Comparison of ENCODE assay signal across 9 mouse cellular contexts in the genomic region with DNA sequence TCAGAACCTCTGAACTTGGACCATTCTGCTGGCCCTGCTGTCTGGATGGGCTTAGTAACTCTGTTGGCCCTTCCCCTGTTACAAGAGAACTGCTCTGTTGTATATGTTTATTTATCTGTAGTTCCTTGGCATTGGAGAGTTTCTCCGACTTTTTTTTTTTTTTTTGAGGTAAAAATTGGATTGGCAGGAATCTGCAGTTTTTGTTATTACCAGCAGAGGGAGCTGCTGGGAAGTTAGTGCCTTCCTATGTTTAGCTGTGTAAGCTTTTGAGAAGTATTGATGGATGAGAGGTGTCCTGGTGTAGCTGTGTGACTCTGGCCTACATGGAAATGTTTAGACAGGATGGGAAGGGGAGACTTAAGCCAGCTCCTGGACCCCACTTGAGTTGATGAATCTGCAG. TPM values are rescaled to one million over a fixed set of nuclear protein-coding genes. Genes with fewer than 3 reads are reported as not detected.
DNase-seq lines count a peak whose midpoint lies in the region; ATAC-seq and TF ChIP-seq lines count a peak whose summit lies in the region.
"Had no signal": no experiment of that assay in that cellular context is flagged by ENCODE, and none has a peak within 500 bp of the region (broad histone marks: within the 10 kb centered on the region; RNA-seq: fewer than 3 reads in every experiment).

No protein-coding gene starts in this region.

- H3K4me1 ChIP-seq in ES-E14 (ENCODE audit: control insufficient read depth in 2 of 2, insufficient read depth in 2 of 2, low read length in 2 of 2, poor library complexity in 1 of 2) = 0 out of 4 replicates have a peak, but pooled peaks cover 0 to 3% of the 10 kb centered on the region in 2 experiments
- H3K4me1 ChIP-seq in embryonic facial prominence, embryonic 10.5 days = peaks cover 22% of the 10 kb centered on the region
- no peaks in the 10 kb centered on the region for H3K4me1 ChIP-seq in lung, postnatal 0 days (ENCODE audit: insufficient read depth, low read depth, low read length)
- peaks cover 20% of the 10 kb centered on the region for H3K4me1 ChIP-seq in forebrain, embryonic 13.5 days

- no peak overlapping the region for H3K4me2 ChIP-seq in lung, postnatal 0 days (replicated peaks; ENCODE audit: low read depth, low read length)
- no peak overlapping the region for H3K4me2 ChIP-seq in forebrain, embryonic 13.5 days
- H3K4me2 ChIP-seq: limb, embryonic 12.5 days had no signal

- TF ChIP-seq EP300 in lung, postnatal 0 days (IDR thresholded peaks at IDR 0.05) = no peak

- H3K9me3 ChIP-seq in ES-E14 (ENCODE audit: control insufficient read depth, insufficient read depth, low read depth, low read length) = no peaks in the 10 kb centered on the region
- H3K9me3 ChIP-seq in embryonic facial prominence, embryonic 10.5 days = no peaks in the 10 kb centered on the region
- no peaks in the 10 kb centered on the region for H3K9me3 ChIP-seq in lung, postnatal 0 days (ENCODE audit: low read length)
- H3K9me3 ChIP-seq in forebrain, embryonic 13.5 days (replicated peaks) = no peaks in the 10 kb centered on the region
- H3K9me3 ChIP-seq: limb, embryonic 12.5 days had no signal

- H3K27ac ChIP-seq in left cerebral cortex, adult 2 months = no peak overlapping the region
- H3K27ac ChIP-seq in ES-E14 (ENCODE audit: insufficient read depth, low read depth, low read length, poor library complexity, severe bottlenecking) = no peak overlapping the region
- no peak overlapping the region for H3K27ac ChIP-seq in embryonic facial prominence, embryonic 10.5 days (replicated peaks)
- no peak overlapping the region for H3K27ac ChIP-seq in lung, postnatal 0 days (ENCODE audit: low read length)
- H3K27ac ChIP-seq in forebrain, embryonic 13.5 days = no peak overlapping the region
- H3K27ac ChIP-seq: limb, embryonic 12.5 days had no signal

- H3K4me3 ChIP-seq in left cerebral cortex, adult 2 months = no peak overlapping the region
- H3K4me3 ChIP-seq in ES-E14 (ENCODE audit: insufficient read depth in 1 of 2, low read depth in 1 of 2, low read length in 2 of 2, poor library complexity in 1 of 2, severe bottlenecking in 1 of 2) = no peak overlapping the region
- H3K4me3 ChIP-seq in embryonic facial prominence, embryonic 10.5 days = no peak overlapping the region
- H3K4me3 ChIP-seq in lung, postnatal 0 days (ENCODE audit: low read depth, low read length) = no peak overlapping the region
- no peak overlapping the region for H3K4me3 ChIP-seq in forebrain, embryonic 13.5 days
- H3K4me3 ChIP-seq: limb, embryonic 12.5 days had no signal

- in situ Hi-C loops in ES-E14 (cut with MboI; ENCODE audit: low sequenced_read_pairs in 2 of 2, unreplicated experiment in 2 of 2) = no loop called here

- 28% methylated on average over 1 of the region's 1 CpGs for WGBS in embryonic facial prominence, embryonic 10.5 days
- 0% methylated on average over 1 of the region's 1 CpGs for WGBS in lung, postnatal 0 days
- 16% methylated on average over 1 of the region's 1 CpGs for WGBS in forebrain, embryonic 13.5 days

- no peaks in the 10 kb centered on the region for H3K27me3 ChIP-seq in embryonic facial prominence, embryonic 10.5 days (replicated peaks; ENCODE audit: low read depth, poor library complexity, severe bottlenecking)
- H3K27me3 ChIP-seq in lung, postnatal 0 days (replicated peaks; ENCODE audit: insufficient read depth, low read length) = no peaks in the 10 kb centered on the region
- H3K27me3 ChIP-seq in forebrain, embryonic 13.5 days = no peaks in the 10 kb centered on the region
- H3K27me3 ChIP-seq: limb, embryonic 12.5 days had no signal

- DNase-seq in adrenal gland, postnatal 36 days = peak; percentile 39 to 73
- DNase-seq in adrenal gland, adult 2 months = no peak
- no peak for DNase-seq in left cerebral cortex, adult 2 months (ENCODE audit: extremely low spot score in 1 of 2, low spot score in 2 of 2)
- no peak for DNase-seq in left cerebral cortex, adult 9 months (ENCODE audit: low spot score in 2 of 2)
- no peak for DNase-seq in ES-E14 (ENCODE audit: low read depth, low spot score)
- peak; percentile 39 for DNase-seq in embryonic facial prominence, embryonic 10.5 days (ENCODE audit: low spot score)
- peak; percentile 75 for DNase-seq in lung, postnatal 0 days (ENCODE audit: low spot score)

- H3K9ac ChIP-seq in ES-E14 (ENCODE audit: insufficient read depth, low read depth, low read length, poor library complexity, severe bottlenecking) = no peak overlapping the region
- no peak overlapping the region for H3K9ac ChIP-seq in lung, postnatal 0 days (replicated peaks; ENCODE audit: low read depth)
- no peak overlapping the region for H3K9ac ChIP-seq in forebrain, embryonic 13.5 days
- H3K9ac ChIP-seq: limb, embryonic 12.5 days had no signal

- intact Hi-C loops in left cerebral cortex, adult 2 months (cut with DNase I) = loop anchor here (5.0 kb wide), 1 partner anchor 46 kb away; the partner anchor contains the start of gene Ulk3

- H3K36me3 ChIP-seq in ES-E14 (ENCODE audit: control insufficient read depth, insufficient read depth, low read length, poor library complexity, severe bottlenecking) = peaks cover 24% of the 10 kb centered on the region
- peaks cover 75% of the 10 kb centered on the region for H3K36me3 ChIP-seq in embryonic facial prominence, embryonic 10.5 days (replicated peaks)
- 0 out of 2 replicates have a peak, but pooled peaks cover 8% of the 10 kb centered on the region for H3K36me3 ChIP-seq in lung, postnatal 0 days (ENCODE audit: insufficient read depth, low read length)
- peaks cover 73% of the 10 kb centered on the region for H3K36me3 ChIP-seq in forebrain, embryonic 13.5 days (ENCODE audit: poor library complexity, severe bottlenecking)

- no peak for ATAC-seq in lung, postnatal 0 days
- no peak for ATAC-seq in forebrain, embryonic 13.5 days

- peak; percentile 90 for TF ChIP-seq CTCF in left cerebral cortex, adult 2 months (IDR thresholded peaks at IDR 0.05)
- TF ChIP-seq CTCF in lung, postnatal 0 days (IDR thresholded peaks at IDR 0.05) = peak; percentile 77

TF ChIP-seq in ES-E14, 5 proteins besides CTCF, POLR2A, EP300 and RAD21:
- TF ChIP-seq ZC3H11A (IDR thresholded peaks at IDR 0.05; ENCODE audit: borderline replicate concordance, low read depth, low read length) = 0 out of 2 replicates have a peak, but pooled peaks have one; percentile 3
- no peak for TF ChIP-seq MAFK (IDR thresholded peaks at IDR 0.05; ENCODE audit: insufficient read depth, low read depth, low read length)
- TF ChIP-seq CHD2 (IDR thresholded peaks at IDR 0.05; ENCODE audit: low read depth, low read length) = no peak
- no peak for TF ChIP-seq HCFC1 (IDR thresholded peaks at IDR 0.05; ENCODE audit: borderline replicate concordance, insufficient read depth, low read length)
- TF ChIP-seq ZNF384 (IDR thresholded peaks at IDR 0.05; ENCODE audit: low read depth, low read length) = peak; percentile 98

RNA-seq across cellular contexts. Expression of gene Fam219b, which starts 4.0 kb away (rescaled TPM):
- total RNA-seq in adrenal gland, postnatal 36 days (2021) = 10 to 100 TPM; 25.2 to 26.3 TPM
- total RNA-seq in adrenal gland, adult 2 months (2021) = 10 to 100 TPM; 19.3 to 33.8 TPM
- 45.8 and 61.8 TPM in 2 replicates for polyA plus RNA-seq in adrenal gland, adult 2 months (2012; rRNA removed)
- total RNA-seq in left cerebral cortex, adult 2 months (2021) = 10 to 100 TPM; 18.1 to 21.6 TPM
- 10.2 and 10.8 TPM in 2 replicates for total RNA-seq in ES-E14 (2012; rRNA removed)
- 17.1 and 17.7 TPM in 2 replicates for polyA plus RNA-seq in embryonic facial prominence, embryonic 10.5 days (2016; fragmentation: Nextera tagmentation; extraction: Ambion mirVana)
- 12.3 and 13.5 TPM in 2 replicates for polyA plus RNA-seq in lung, postnatal 0 days (2015; fragmentation: Nextera tagmentation; extraction: Ambion mirVana)
- 20.1 and 23.3 TPM in 2 replicates for polyA plus RNA-seq in forebrain, embryonic 13.5 days (2015; fragmentation: Nextera tagmentation; extraction: Ambion mirVana)

RNA-seq across cellular contexts. Expression of gene Mpi, which starts 11.3 kb away (rescaled TPM):
- 10 to 100 TPM; 37.0 to 39.6 TPM for total RNA-seq in adrenal gland, postnatal 36 days (2021)
- 10 to 100 TPM; 35.6 to 41.8 TPM for total RNA-seq in adrenal gland, adult 2 months (2021)
- polyA plus RNA-seq in adrenal gland, adult 2 months (2012; rRNA removed) = 23.1 and 29.0 TPM in 2 replicates
- 10 to 100 TPM; 63.4 to 76.9 TPM for total RNA-seq in left cerebral cortex, adult 2 months (2021)
- 42.3 and 45.2 TPM in 2 replicates for total RNA-seq in ES-E14 (2012; rRNA removed)
- 58.7 and 61.7 TPM in 2 replicates for polyA plus RNA-seq in embryonic facial prominence, embryonic 10.5 days (2016; fragmentation: Nextera tagmentation; extraction: Ambion mirVana)
- polyA plus RNA-seq in lung, postnatal 0 days (2015; fragmentation: Nextera tagmentation; extraction: Ambion mirVana) = 19.1 and 24.3 TPM in 2 replicates
- polyA plus RNA-seq in forebrain, embryonic 13.5 days (2015; fragmentation: Nextera tagmentation; extraction: Ambion mirVana) = 63.2 and 70.0 TPM in 2 replicates

RNA-seq across cellular contexts. Expression of gene Scamp2, which starts 19.4 kb away (rescaled TPM):
- total RNA-seq in adrenal gland, postnatal 36 days (2021) = 10 to 100 TPM; 56.4 to 56.9 TPM
- total RNA-seq in adrenal gland, adult 2 months (2021) = 10 to 100 TPM; 65.7 to 72.3 TPM
- polyA plus RNA-seq in adrenal gland, adult 2 months (2012; rRNA removed) = 81.1 and 94.0 TPM in 2 replicates
- 10 to 100 TPM; 19.8 to 22.3 TPM for total RNA-seq in left cerebral cortex, adult 2 months (2021)
- 51.7 and 79.6 TPM in 2 replicates for total RNA-seq in ES-E14 (2012; rRNA removed)
- polyA plus RNA-seq in embryonic facial prominence, embryonic 10.5 days (2016; fragmentation: Nextera tagmentation; extraction: Ambion mirVana) = 44.1 and 45.3 TPM in 2 replicates
- 69.5 and 73.5 TPM in 2 replicates for polyA plus RNA-seq in lung, postnatal 0 days (2015; fragmentation: Nextera tagmentation; extraction: Ambion mirVana)
- 56.5 and 63.9 TPM in 2 replicates for polyA plus RNA-seq in forebrain, embryonic 13.5 days (2015; fragmentation: Nextera tagmentation; extraction: Ambion mirVana)

RNA-seq across cellular contexts. Expression of gene Cox5a, which starts 20.2 kb away (rescaled TPM):
- total RNA-seq in adrenal gland, postnatal 36 days (2021) = 100 to 1,000 TPM; 547 to 578 TPM
- total RNA-seq in adrenal gland, adult 2 months (2021) = 100 to 1,000 TPM; 430 to 653 TPM
- 880 and 1,121 TPM in 2 replicates for polyA plus RNA-seq in adrenal gland, adult 2 months (2012; rRNA removed)
- total RNA-seq in left cerebral cortex, adult 2 months (2021) = 100 to 1,000 TPM; 374 to 440 TPM
- total RNA-seq in ES-E14 (2012; rRNA removed) = 390 TPM in 2 replicates
- polyA plus RNA-seq in embryonic facial prominence, embryonic 10.5 days (2016; fragmentation: Nextera tagmentation; extraction: Ambion mirVana) = 664 and 702 TPM in 2 replicates
- 440 and 448 TPM in 2 replicates for polyA plus RNA-seq in lung, postnatal 0 days (2015; fragmentation: Nextera tagmentation; extraction: Ambion mirVana)
- 775 and 903 TPM in 2 replicates for polyA plus RNA-seq in forebrain, embryonic 13.5 days (2015; fragmentation: Nextera tagmentation; extraction: Ambion mirVana)

RNA-seq across cellular contexts. Expression of gene Rpp25, which starts 37.5 kb away (rescaled TPM):
- 1 to 10 TPM; 1.4 to 4.0 TPM for total RNA-seq in adrenal gland, postnatal 36 days (2021)
- 1 to 10 TPM; 1.6 to 5.8 TPM for total RNA-seq in adrenal gland, adult 2 months (2021)
- polyA plus RNA-seq in adrenal gland, adult 2 months (2012; rRNA removed) = 6.1 and 6.3 TPM in 2 replicates
- total RNA-seq in left cerebral cortex, adult 2 months (2021) = 10 to 100 TPM; 16.9 to 18.5 TPM
- total RNA-seq in ES-E14 (2012; rRNA removed) = 40.9 and 48.7 TPM in 2 replicates
- polyA plus RNA-seq in embryonic facial prominence, embryonic 10.5 days (2016; fragmentation: Nextera tagmentation; extraction: Ambion mirVana) = 1.6 and 1.7 TPM in 2 replicates
- 3.3 and 3.6 TPM in 2 replicates for polyA plus RNA-seq in lung, postnatal 0 days (2015; fragmentation: Nextera tagmentation; extraction: Ambion mirVana)
- polyA plus RNA-seq in forebrain, embryonic 13.5 days (2015; fragmentation: Nextera tagmentation; extraction: Ambion mirVana) = 11.0 and 12.8 TPM in 2 replicates

Comparison
In these comparisons a context has a peak if more than half of its experiments do, and no peak if none do; other contexts are left out.
1. DNase-seq: peak in adrenal gland, postnatal 36 days (2 of 2), embryonic facial prominence, embryonic 10.5 days (single experiment) and lung, postnatal 0 days (single experiment); none in adrenal gland, adult 2 months (single experiment), left cerebral cortex, adult 2 months (0 of 2), left cerebral cortex, adult 9 months (0 of 2) and ES-E14 (single experiment).